Mouse (Mus musculus) monocyte, adult 2 months (primary cell): ENCODE results near the gene Mapk10.
"Not testable (repeated sequence)": the region's sequence is repeated elsewhere in the genome, so short reads cannot be mapped to it uniquely, and the experiment has no call there.

ENCODE experiments used
- DNase-seq, 2 experiments: peaks; one replicate each; pipeline ENCODE4 v3.0.0; 2022; ENCODE audit warnings: low spot score in 2 of 2, low read depth in 1 of 2

Gene Mapk10

DNA sequence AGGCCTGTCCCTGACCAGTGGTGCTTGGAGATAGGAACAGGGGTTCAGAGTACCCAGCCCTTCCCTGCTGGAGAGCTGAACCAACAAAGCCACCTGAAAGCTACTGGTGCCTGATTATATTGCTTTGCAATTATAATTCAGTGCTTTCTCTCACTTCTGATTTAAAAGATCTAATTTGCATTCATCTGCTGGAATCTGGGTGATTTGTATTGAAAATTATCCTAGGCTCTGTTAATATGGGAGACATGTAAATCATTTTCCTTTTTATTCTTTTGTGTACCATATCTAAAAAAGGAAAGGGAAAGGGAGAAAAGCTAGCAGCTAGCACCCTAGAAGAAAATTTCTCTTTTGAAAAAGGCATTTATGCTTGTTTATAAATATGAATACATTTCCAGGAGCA, 234.6 kb downstream of the Mapk10 start:
- no peak for DNase-seq

DNA sequence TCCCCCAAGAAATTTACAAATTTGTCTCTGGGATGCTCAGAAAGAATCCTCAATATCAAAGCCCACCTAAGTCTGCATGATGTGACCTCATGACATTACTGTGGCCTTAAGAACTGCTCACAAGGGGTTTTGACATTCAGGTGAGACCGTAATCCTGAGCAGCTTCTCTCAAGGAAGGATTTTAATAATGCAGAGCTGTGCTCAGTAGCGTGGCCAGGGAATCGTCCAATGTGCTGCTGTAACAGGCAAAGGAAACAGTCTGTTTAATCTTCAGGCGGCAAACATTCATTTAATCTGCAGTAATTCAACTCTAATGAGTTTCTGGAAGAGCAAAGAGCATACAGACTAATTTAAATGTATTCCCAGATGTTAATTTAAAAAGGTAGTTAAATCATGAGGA, 236.7 kb downstream of the Mapk10 start:
- no peak for DNase-seq

DNA sequence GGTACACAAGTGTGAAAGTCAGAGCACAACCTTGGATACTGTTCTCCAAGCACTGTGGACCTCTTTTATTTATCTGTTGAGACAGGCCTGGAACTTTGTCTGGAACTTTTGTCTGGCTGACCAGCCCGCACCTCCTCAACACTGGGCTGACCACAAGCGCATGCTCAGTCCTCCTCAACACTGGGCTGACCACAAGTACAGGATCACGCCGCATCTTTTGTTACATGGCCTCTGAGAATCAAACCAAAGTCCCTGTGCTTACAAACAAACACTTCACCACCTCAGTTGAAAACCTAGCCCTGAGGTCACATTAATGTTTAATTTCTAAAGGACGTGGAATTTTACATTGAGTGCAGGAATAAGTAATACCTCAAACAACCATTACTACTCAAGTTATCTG, 246.7 kb downstream of the Mapk10 start:
- DNase-seq = no peak

DNA sequence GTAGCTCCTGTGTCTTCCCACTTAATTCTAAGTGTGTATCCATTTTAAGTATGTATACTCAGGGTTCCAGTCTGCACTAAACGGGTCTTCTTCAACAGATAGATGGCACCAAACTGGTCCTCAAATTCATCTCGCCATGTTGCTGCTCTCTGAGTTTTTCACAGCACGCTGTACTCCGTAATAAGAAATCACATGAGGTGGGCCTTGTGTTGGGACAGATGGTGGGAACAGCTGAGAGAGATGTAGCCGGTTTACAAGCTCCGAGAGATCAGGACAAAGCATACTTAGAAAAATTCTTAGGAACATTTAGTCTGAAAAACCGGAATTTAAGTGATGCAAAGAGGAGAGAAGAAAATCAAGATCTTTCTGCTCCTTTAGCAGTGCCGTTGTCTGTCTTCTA, 257.7 kb downstream of the Mapk10 start:
- no peak for DNase-seq

DNA sequence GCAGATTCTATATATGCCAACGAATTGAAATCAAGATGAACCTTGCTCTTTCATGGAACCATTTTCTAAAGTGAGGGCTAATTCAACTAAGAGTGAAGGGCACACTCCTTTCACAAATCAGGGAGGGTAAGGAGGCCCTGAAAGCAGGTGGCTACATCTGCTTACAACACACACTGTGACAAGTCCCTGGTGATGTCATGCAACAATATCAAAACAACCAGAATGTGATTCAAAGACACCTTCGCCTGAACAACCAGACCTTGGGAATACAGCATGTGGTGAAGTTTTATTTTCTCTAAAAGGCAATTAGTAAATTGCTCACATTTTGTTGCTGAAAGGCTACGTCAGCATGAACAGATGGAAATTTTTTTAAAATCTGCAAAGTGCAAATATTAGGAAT, 258.2 kb downstream of the Mapk10 start:
- DNase-seq = no peak

DNA sequence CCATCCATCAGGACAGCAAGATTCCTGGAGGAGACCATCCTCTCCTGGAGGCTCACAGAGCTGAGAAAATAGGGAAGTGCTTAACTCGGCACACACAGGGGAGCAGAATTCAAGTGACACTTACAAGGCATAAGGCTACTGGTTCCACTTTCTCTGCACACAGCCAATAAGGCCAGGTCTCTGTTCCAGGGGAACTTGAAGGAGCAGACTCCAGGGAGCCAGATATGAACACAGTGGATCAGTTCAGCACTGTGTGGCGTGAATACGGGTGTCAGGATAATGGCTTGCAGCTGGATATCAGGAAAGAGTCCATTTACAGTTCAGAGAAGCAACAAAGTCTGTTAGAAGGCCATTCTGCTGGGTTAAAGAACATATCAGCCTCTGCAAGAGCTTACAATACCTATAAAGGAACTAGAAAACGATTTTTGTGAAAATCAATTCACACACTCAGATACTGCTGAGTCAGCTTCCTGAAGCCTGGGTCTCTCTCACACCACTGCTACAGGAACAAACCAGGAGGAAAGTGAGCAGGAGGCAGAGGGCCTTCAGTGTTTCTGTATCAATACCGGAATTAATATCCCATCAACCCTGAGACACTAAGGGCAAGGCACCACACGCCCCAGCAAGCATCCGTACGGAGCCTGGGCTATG, 263.9 kb downstream of the Mapk10 start:
- no peak for DNase-seq

DNA sequence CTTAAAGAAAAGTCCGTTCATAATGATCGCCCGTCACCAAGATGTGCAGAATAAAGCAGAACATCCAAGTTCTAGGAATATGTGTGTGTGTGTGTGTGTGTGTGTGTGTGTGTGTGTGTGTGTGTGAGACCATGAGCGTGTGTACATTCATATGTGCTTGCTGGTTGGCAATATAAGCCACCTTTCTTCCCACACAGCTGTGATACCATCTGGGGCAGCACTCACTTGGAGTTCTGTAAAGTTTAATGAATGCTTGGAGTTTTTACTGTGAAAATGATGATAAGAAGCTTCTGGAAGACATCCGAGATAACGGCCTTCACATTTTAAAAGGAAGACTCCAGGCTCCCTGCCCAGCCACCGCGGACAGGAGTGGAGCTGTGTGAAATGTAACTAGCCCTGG, 264.5 kb downstream of the Mapk10 start:
- DNase-seq = no peak

DNA sequence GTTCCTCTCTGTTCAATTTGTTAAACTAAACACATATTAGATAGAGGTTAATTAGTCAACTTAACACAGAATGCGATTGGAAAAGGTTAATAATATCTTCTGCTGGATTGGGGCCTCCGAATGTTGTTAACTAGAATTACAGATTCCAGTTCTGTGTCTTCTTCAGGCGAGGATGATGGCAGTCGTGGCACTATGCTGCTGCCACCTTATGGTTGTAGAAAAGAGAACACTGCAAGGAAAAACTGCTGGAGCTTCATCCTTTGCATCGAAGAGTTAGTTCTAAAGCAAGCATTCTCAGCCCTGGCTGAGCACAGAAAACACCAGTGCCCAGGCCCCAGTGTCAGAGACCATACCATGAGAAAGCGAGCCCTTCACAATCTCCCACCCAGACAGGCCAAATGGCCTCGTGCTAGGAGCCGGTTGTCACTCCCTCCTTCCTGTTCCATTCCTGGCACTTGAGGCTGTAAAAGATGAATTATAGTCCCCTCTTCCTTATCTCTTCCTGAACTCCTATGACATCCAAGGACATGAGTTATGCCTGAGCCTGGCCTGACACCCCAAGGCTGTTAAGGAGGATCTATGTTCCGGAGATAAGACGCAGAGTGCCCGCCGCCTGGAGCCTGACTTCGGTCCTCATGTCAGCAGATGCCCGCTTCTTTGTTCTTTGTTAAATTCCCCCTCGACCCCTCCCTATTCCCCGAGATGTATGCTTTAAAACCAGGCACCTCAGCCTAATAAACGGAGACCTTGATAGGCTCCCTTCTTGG, 267.1 kb downstream of the Mapk10 start:
- not testable (repeated sequence) for DNase-seq

DNA sequence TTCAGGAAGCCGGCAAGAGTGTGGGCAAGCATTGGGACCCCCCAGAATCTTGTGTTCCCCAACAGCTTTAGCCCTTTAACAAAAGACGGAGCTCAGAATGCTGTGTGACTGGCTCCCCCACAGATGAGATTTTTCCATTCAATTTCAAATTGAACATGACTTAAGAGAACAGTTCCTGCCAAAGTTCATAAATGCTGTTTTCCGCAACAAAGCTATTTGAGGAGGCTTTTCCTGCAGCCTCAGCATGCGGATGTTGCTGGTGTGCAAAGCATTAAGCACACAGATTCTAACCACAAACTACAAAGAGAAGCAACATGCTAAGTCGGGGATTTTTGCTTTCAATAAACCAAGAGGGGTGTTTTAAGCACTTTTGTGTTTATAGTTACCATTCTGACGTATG, 281.0 kb downstream of the Mapk10 start:
- DNase-seq = no peak

DNA sequence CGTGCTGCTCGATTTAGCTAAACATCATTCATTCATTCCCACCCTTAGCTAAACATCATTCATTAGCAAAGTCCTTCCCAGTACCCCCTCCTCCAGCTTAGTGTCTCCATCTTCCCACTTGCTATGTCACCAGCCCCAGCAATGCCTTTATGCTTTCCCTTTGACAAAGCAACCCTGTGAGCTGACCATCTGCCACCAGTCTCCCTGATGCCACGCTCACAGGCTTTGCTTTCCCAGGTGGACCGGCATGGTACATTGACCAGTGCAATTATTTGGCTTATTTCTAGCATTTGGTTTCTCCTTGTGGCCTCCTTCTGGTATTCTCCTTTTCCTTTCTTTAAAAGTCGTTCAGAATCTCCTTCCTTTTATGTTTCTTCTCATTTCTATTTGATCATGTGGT, 284.3 kb downstream of the Mapk10 start:
- no peak for DNase-seq

DNA sequence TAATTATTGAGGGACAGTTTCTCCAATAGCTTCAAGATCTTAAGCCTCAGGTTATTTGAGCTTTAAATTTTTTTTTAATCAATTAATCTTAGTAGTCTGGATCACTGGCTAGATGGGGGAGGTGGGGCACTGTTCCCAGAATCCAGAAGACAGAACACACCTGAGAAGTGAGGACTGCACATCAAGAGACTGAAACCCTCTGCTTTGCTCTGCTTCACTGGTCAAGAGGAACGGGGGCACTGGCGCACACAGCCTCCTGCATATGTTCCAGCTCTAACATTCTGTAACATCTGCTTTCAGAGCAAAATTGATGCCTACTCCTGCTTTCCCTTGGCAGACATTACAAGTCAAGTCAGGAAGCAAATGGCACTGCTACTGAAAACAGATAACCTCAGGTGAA, 290.9 kb downstream of the Mapk10 start:
- no peak for DNase-seq

DNA sequence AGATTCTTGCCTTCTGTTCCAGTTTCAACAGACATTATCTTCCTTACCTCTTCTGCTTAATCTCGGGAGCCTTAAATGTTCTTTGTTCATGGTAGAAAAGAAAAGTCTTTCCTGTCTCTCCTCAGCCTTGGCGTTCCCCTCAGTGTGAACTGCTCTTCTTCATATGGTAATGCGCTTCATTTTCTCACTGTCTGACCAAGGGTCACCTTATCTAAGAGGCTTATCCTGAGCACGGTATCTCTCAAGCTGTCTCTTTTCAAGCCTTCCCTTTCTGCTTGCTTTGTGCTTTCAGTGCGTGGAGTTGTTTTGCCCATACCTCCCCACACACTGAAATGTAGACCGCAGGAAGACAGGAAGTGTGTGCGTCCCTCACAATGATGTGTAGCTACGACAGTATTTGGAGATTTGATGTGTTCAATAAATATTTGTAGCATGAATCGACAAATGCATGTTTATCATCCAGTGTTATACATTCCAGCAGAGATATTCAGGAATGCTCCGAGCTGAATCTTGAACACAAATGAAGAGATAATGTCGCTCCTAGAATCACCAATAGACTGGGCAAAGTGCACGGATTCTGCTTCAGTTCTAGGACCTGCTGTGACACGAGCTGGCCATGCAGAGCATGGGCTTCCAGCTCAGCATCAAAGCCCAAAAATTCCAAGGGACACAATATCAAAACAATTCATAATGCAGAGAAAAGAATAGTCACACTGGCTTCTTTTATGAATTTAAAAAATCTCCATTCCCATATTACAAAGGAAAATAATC, 305.5 kb downstream of the Mapk10 start:
- DNase-seq = no peak

DNA sequence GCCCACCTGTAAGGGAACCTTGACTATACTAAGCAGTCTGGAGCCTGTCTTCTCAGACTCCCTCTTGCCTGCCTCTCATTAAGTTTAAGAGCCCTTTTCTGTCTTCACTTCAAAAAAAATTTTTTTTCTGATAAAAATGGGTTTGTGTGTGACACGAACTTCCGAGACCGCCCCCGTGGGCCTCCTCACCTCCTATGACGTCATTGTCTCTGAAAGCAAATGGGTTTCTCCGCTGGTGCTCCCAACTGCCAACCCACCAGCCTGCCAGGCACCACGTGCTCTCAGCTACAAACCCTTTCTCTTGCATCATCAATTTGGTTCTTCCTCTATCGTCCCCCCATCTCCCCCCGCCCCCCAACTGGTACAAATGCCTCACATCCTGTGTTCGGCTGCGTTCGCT, 307.1 kb downstream of the Mapk10 start:
- DNase-seq = no peak

DNA sequence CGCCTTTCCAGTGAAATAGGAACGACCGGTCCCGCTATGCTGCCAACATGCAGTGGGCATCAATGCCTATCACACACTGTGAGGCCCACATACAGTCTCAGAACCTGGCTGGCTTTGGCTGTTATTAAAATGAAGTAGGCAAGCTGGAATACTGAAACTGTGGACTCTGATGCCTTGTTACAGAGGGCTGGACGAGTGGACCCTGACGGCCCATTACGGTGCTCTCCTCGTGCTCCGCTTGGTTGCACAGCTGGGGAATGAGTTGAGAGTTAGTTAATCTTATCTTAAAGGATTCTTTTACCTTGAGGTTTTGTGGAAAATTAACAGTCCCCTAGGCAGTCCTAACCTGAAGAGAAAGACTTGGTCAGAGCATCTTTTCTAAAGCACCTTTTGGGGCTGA, 307.6 kb downstream of the Mapk10 start:
- DNase-seq = no peak

DNA sequence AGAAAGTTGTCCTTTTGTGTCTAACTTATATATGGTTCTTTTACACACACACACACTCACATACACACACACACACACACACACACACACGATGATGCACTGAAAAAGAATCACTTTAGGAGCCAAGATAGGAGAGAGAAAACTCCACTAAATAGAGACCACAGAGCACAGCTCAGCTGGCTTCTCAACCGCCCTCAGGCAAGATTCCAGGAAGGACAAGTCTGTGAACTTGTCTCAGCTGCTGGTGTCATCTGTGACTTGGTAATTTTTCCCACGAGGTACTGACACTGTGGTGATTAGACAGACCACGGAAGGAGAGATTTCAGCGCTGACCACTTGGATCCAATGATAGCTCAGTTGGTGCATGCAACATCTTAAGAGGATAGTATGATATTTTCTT, 310.0 kb downstream of the Mapk10 start:
- no peak for DNase-seq

DNA sequence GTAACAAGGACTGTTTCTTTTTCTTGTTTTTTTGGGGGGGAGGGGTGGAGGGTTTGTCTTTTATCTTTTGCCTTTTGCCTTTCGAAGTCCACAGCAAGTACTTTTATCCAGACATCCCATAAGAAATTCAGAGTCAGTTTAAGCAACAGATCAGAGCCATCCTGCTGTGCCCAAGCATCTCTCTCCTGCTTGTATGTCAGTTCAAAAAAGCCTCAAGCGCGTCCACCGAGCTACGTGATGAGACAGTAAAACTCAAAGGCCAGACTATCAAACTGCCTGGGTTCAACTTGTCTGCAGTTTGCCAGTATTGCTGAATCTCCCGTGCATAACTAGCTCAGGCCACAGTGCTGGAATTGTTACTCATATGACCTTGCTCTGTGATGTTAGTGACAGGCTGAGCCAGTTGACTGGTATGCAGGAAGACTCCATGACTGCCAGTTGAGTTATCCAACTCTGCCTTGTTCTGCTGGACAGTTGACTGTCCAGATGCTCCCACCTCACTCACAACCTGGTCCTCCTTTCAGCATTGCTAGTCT, 311.4 kb downstream of the Mapk10 start:
- DNase-seq = no peak

DNA sequence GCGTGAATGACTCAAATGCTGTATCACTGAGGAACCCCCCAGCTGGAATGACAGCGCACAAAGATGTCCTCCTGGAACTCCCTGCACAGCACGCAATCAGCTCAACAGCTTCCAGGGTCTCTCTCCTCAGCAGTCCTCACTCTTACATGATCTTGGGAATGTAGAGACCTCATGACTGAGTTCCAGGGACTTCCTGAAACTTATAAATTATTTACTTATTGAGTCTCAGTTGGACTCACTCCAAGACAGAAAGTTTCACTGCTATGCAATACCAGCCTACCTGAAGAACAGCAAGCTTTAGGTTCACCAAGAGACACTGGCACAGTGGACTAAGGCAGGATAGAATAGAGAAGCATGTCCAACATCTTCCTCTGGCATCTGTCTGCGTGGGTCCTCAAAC, 312.8 kb downstream of the Mapk10 start:
- no peak for DNase-seq

DNA sequence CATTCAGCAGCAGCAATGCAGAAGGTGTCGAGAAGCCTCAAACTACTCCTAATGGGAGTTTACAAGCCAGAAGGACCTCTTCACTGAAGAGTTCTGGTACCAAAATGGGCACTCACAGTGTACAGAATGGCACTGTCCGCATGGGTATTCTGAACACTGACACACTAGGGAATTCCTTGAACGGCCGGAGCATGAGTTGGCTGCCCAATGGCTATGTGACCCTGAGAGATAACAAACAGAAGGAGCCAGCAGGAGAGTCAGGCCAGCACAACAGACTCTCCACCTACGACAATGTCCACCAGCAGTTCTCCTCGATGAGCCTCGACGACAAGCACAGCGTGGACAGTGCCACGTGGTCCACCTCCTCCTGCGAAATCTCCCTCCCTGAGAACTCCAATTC, 318.9 kb downstream of the Mapk10 start:
- DNase-seq = no peak

DNA sequence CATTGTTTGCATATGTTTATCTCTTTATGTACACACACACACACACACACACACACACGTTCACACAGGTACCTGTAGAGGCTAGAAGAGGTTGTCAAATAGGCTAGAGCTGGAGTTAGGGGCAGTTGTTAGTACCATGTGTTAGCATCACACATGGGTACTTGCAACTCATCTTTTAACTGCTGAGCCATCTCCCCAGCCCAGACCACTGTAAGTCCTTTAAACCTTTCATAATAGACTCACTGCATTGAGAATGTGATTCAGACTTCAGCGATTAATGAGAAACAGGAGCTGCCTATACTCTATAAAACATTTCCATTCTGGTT, 322.0 kb downstream of the Mapk10 start:
- no peak for DNase-seq

DNA sequence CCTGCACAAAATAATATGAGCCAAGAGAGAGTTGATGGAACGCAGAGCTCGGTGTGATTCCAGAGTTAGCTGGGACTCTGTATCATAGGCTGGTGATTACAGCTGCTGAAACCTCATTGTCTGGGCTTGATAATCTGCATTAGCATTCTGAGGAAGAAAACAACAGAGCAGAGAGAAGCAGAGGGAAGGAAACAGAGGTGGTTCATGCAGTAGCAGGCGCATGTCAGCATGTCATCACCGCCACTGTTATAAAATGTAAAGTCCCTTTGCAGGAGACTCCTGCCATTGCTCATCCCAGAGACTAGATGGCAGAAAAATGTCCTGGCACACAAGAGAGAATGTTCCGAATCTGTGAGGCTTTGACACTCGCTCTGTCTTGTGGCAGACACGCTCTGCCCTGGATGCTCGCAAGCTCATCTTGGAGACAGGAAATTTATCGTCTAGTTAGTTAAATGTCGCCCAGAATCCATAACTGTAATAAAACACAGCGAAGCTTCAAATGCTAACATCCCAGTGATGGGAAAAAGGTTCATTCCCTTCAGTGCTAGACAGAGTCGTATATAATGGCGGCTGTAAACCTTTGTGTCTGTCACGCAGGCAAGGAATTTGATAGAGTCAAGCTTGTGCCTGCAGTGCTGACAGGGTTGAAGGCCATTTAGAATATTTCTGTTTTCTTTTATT, 322.5 kb downstream of the Mapk10 start:
- no peak for DNase-seq

DNA sequence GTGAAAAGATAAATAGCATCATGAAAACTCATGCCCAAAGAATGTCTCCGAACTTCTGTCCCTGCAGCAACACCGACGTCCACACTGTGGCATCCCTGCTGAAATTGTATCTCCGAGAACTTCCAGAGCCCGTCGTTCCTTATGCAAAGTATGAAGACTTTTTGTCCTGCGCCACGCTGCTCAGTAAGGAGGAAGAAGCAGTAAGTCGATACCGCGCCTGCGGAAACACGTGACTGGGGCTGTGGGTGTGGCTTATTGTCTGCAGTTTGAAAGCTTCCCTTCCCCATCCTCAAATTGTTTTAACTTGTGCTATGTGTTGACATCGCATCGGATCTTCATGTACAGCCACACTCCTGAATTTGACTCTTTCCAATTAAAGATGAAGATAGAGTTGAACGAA, 335.5 kb downstream of the Mapk10 start:
- DNase-seq = no peak
